Mouse (Mus musculus) hindbrain, embryonic 16.5 days (tissue): ENCODE measurements around the gene Lrmp. TPM values are rescaled to one million over a fixed set of nuclear protein-coding genes. Genes with fewer than 3 reads are reported as not detected.

Source experiments
- ATAC-seq: fragments of 200-750 bp; cut with Nextera tagmentation; 2 replicates; pipeline ENCODE4 v1.8.0; 2017; ENCODE audit warnings: moderate TSS enrichment, moderate library complexity
- H3K27ac ChIP-seq: fragments of 300-500 bp; sonication (generic); 2 replicates; pipeline ENCODE4 v1.5.1; 2014; ENCODE audit warnings: low read depth, mild to moderate bottlenecking, control low read depth, low read length, moderate library complexity
- H3K27me3 ChIP-seq: fragments of 300-500 bp; sonication (generic); replicated peaks from 2 replicates; pipeline ENCODE4 v1.6.1; 2014; ENCODE audit warnings: low read length; ENCODE audit not compliant: control insufficient read depth, insufficient read depth
- H3K36me3 ChIP-seq: fragments of 300-500 bp; sonication (generic); 2 replicates; pipeline ENCODE4 v1.6.1; 2014; ENCODE audit warnings: mild to moderate bottlenecking, low read length, moderate library complexity, mixed read lengths; ENCODE audit not compliant: control insufficient read depth, insufficient read depth
- H3K4me1 ChIP-seq: fragments of 300-500 bp; sonication (generic); 2 replicates; pipeline ENCODE4 v1.6.1; 2014; ENCODE audit warnings: low read depth, low read length; ENCODE audit not compliant: control insufficient read depth, insufficient read depth
- H3K4me2 ChIP-seq: fragments of 300-500 bp; sonication (generic); 2 replicates; pipeline ENCODE4 v1.6.1; 2014; ENCODE audit warnings: mild to moderate bottlenecking, low read length, control low read depth, moderate library complexity
- H3K4me3 ChIP-seq: fragments of 300-500 bp; sonication (generic); 2 replicates; pipeline ENCODE4 v1.5.1; 2014; ENCODE audit warnings: mild to moderate bottlenecking, low read length, control low read depth, moderate library complexity
- H3K9ac ChIP-seq: fragments of 300-500 bp; sonication (generic); 2 replicates; pipeline ENCODE4 v1.6.1; 2014; ENCODE audit warnings: low read depth, mild to moderate bottlenecking, control low read depth, low read length, moderate library complexity
- H3K9me3 ChIP-seq: fragments of 300-500 bp; sonication (generic); 2 replicates; pipeline ENCODE4 v1.6.1; 2014; ENCODE audit warnings: mild to moderate bottlenecking, low read length, moderate library complexity; ENCODE audit not compliant: control insufficient read depth
- WGBS: fragments of 180-500 bp; shearing (Covaris S2); extraction: QIAGEN DNeasy Blood & Tissue Kit; methylation state at CpG from one replicate; pipeline ENCODE4 v1.1.7; 2014; 5-methylcytosine and 5-hydroxymethylcytosine counted together
- polyA plus RNA-seq: library from polyadenylated mRNA; unstranded; fragments of >200 nt; fragmentation: Nextera tagmentation; extraction: Ambion mirVana; gene quantifications from 2 replicates; pipeline ENCODE4 v1.2.1, GENCODE M21; 2015

Gene Lrmp
- 0.89 and 1.0 TPM in 2 replicates for polyA plus RNA-seq

DNA sequence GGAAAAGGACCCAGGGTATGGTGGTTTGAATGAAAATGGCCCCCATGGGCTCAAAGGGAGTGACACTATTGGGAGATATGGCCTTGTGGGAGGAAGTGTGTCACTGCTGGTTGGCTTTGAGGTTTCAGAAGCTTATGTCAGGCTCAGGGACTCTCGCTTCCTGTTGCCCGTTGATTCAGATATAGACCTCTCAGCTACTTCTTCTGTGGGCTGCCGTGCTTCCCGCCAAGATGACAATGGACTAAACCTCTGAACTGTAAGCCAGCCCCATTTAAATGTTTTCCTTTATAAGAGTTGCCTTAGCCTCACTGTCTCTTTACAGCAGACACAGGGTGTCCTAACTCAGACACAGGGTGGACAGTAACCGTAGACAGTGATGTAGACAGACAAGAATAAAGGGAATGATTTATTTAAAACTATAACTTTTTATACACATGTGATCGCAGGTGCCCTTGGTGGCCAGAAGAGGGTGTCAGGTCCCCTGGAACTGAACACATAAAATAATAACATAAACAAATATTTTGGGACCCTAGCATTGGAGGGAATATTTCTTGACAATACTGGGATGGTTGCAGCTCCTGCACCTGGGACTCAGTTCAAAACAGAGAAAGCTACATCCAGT, at the start of gene Lrmp:
TSS of gene Lrmp (plus strand) at position 178 of the 622 bp plus-strand sequence.
- Histone ChIP-seq H3K4me1 (no peaks in the 10 kb centered on the region; the same call in 1 of the 2 replicates), H3K9ac (peak within 1 kb of the TSS; percentile 10; the same call in 1 of the 2 replicates), H3K27ac (no peak within 1 kb of the TSS), H3K36me3 (no peaks in the 10 kb centered on the region), H3K4me2 (no peak within 1 kb of the TSS), H3K9me3 (no peaks in the 10 kb centered on the region), H3K27me3 (no peaks in the 10 kb centered on the region), H3K4me3 (no peak within 1 kb of the TSS)
- no peak for ATAC-seq
- WGBS, result 62% methylated on average over 6 of the region's 6 CpGs

DNA sequence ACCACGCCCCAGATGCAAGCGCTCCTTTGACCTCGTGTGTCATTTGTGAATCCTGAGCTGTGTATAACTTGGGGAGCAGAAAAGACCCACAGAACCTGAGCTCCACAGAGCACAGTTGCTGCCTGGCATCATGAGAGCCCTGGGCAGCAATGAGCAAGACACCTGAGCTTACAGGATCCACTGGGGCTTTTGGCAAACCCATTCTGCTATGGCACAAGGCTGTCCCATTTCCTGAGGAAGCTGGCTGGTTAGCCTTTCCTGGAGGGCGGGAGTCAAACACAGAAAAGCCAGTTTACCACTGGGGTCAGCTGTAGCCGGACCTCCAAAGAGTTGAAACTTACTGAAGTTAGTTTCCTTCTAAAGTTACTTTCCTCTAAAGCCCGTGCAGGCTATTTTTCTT, 49.0 kb upstream of the Lrmp start:
- Histone ChIP-seq H3K4me3 (no peak overlapping the region), H3K4me2 (no peak overlapping the region), H3K9me3 (no peaks in the 10 kb centered on the region), H3K4me1 (no peaks in the 10 kb centered on the region), H3K36me3 (no peaks in the 10 kb centered on the region), H3K27me3 (no peaks in the 10 kb centered on the region), H3K27ac (no peak overlapping the region), H3K9ac (no peak overlapping the region)
- 88% methylated on average over 6 of the region's 6 CpGs for WGBS
- ATAC-seq, result no peak

DNA sequence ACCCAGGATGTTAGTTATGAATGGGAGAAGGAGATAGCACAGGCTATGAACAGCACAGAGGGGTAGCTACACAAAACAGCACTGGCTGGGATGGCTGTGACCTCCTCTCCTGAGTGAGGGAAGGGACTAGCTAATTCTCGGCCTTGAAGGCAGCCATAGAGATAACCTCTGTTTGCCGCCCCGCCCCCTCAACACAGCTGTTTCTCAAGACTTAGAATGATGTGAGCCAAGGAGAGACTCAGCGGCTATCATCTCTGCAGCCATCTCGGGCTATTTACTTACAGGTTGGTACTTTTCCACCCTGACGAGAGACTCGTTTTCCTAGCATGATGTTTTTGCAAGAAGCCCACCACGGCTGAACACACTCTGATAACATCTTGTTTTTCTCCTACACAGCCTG, 47.8 kb upstream of the Lrmp start:
- 89% methylated on average over 8 of the region's 8 CpGs for WGBS
- H3K9me3 ChIP-seq, result no peaks in the 10 kb centered on the region
- H3K4me1 ChIP-seq, result no peaks in the 10 kb centered on the region
- no peak overlapping the region for H3K9ac ChIP-seq
- H3K36me3 ChIP-seq, result no peaks in the 10 kb centered on the region
- H3K4me2 ChIP-seq, result no peak overlapping the region
- no peaks in the 10 kb centered on the region for H3K27me3 ChIP-seq
- no peak overlapping the region for H3K4me3 ChIP-seq
- H3K27ac ChIP-seq, result no peak overlapping the region
- ATAC-seq, result no peak

- Histone ChIP-seq H3K9me3 (no peaks in the 10 kb centered on the region), H3K27ac (no peak overlapping the region), H3K27me3 (no peaks in the 10 kb centered on the region), H3K4me2 (no peak overlapping the region), H3K36me3 (no peaks in the 10 kb centered on the region), H3K9ac (no peak overlapping the region), H3K4me1 (no peaks in the 10 kb centered on the region; the same call in 1 of the 2 replicates), H3K4me3 (no peak overlapping the region)
- 91% methylated on average over 7 of the region's 7 CpGs for WGBS
- no peak for ATAC-seq
These were observed 46.1 kb upstream of the Lrmp start for GRCm38 (mm10) chr6:145069397-145069796.

GRCm38 (mm10) chr6:145069921-145070320, 45.5 kb upstream of the Lrmp start:
- H3K36me3 ChIP-seq, result no peaks in the 10 kb centered on the region
- ATAC-seq, result no peak
- no peaks in the 10 kb centered on the region for H3K9me3 ChIP-seq
- no peak overlapping the region for H3K4me3 ChIP-seq
- no peak overlapping the region for H3K4me2 ChIP-seq
- WGBS, result 89% methylated on average over 2 of the region's 2 CpGs
- H3K27ac ChIP-seq, result no peak overlapping the region
- H3K9ac ChIP-seq, result no peak overlapping the region
- H3K27me3 ChIP-seq, result no peaks in the 10 kb centered on the region
- H3K4me1 ChIP-seq, result peaks cover under 1% of the 10 kb centered on the region; the same call in 1 of the 2 replicates

GRCm38 (mm10) chr6:145074461-145074860, 41.0 kb upstream of the Lrmp start:
- Histone ChIP-seq H3K27ac (no peak overlapping the region), H3K9ac (no peak overlapping the region), H3K9me3 (no peaks in the 10 kb centered on the region), H3K27me3 (no peaks in the 10 kb centered on the region), H3K4me3 (no peak overlapping the region), H3K4me1 (peaks cover 8% of the 10 kb centered on the region), H3K36me3 (no peaks in the 10 kb centered on the region), H3K4me2 (peak overlapping the region; percentile 16; the same call in 1 of the 2 replicates)
- ATAC-seq, result no peak

- Histone ChIP-seq H3K27ac (no peak overlapping the region), H3K36me3 (no peaks in the 10 kb centered on the region), H3K4me1 (peaks cover 8% of the 10 kb centered on the region), H3K9ac (peak overlapping the region; percentile 65), H3K4me2 (peak overlapping the region; percentile 98), H3K27me3 (no peaks in the 10 kb centered on the region), H3K4me3 (peak overlapping the region; percentile 54), H3K9me3 (no peaks in the 10 kb centered on the region)
- WGBS, result under 1% methylated on average over 20 of the region's 20 CpGs
- peak; percentile 63; the same call in 1 of the 2 replicates for ATAC-seq
These were observed 40.3 kb upstream of the Lrmp start for GRCm38 (mm10) chr6:145075088-145075547.

GRCm38 (mm10) chr6:145075548-145076224, 39.8 kb upstream of the Lrmp start, which contains the start of gene Bcat1:
Bcat1 (minus strand) TSS chr6:145076184.
- Histone ChIP-seq H3K4me2 (peak within 1 kb of the TSS; percentile 98), H3K4me1 (peaks cover 8% of the 10 kb centered on the region), H3K4me3 (peak within 1 kb of the TSS; percentile 54), H3K36me3 (no peaks in the 10 kb centered on the region), H3K9me3 (no peaks in the 10 kb centered on the region), H3K27me3 (no peaks in the 10 kb centered on the region), H3K27ac (no peak within 1 kb of the TSS), H3K9ac (peak within 1 kb of the TSS; percentile 65)
- 0% methylated on average over 39 of the region's 39 CpGs for WGBS
- ATAC-seq, result peak; percentile 77

DNA sequence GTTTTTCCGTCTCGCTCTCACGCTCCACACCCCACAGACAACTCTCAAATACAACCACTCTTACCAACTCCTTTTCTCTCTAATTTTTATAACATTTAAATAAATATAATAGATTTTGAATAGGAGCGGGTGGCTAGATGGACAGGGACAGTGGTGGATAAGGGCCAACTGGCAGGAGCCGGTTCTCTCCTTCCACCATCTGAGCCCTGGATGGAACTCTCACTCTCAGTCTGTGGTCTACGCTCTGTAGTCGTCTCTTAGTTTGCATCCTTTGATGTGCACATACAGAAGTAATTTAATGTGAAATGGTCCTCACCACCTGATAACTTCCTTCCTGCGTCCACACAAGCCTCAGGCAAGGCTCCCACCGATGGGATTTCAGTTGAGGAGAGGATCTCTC, 39.2 kb upstream of the Lrmp start:
- H3K27ac ChIP-seq, result no peak overlapping the region
- H3K36me3 ChIP-seq, result no peaks in the 10 kb centered on the region
- H3K27me3 ChIP-seq, result no peaks in the 10 kb centered on the region
- H3K4me3 ChIP-seq, result peak overlapping the region; percentile 54
- no peaks in the 10 kb centered on the region for H3K9me3 ChIP-seq
- ATAC-seq, result peak; percentile 56; the same call in 1 of the 2 replicates
- H3K4me2 ChIP-seq, result peak overlapping the region; percentile 98
- 15% methylated on average over 9 of the region's 9 CpGs for WGBS
- peaks cover 8% of the 10 kb centered on the region for H3K4me1 ChIP-seq
- H3K9ac ChIP-seq, result peak overlapping the region; percentile 65
